Mouse (Mus musculus) neural tube, embryonic 11.5 days (tissue): ENCODE measurements around the gene Bcs1l. TPM values are rescaled to one million over a fixed set of nuclear protein-coding genes. Genes with fewer than 3 reads are reported as not detected.

Experiments used
- ATAC-seq: fragments of 200-750 bp; cut with Nextera tagmentation; 2 replicates; pipeline ENCODE4 v1.8.0; 2017; ENCODE audit warnings: moderate number of reproducible peaks, mild to moderate bottlenecking, moderate TSS enrichment, moderate library complexity; ENCODE audit not compliant: insufficient read depth, low FRiP score, low TSS enrichment
- DNase-seq: peaks from one replicate; pipeline ENCODE4 v3.0.0-alpha.2; 2015; ENCODE audit warnings: low spot score
- H3K27ac ChIP-seq: fragments of 300-500 bp; sonication (generic); 2 replicates; pipeline ENCODE4 v1.5.1; 2014; ENCODE audit warnings: low read depth, mild to moderate bottlenecking, low read length
- H3K27me3 ChIP-seq: fragments of 300-500 bp; sonication (generic); 2 replicates; pipeline ENCODE4 v1.6.1; 2014; ENCODE audit warnings: mild to moderate bottlenecking, low read length, mixed read lengths; ENCODE audit not compliant: control insufficient read depth, insufficient read depth
- H3K36me3 ChIP-seq: fragments of 300-500 bp; sonication (generic); 2 replicates; pipeline ENCODE4 v1.6.1; 2014; ENCODE audit warnings: mild to moderate bottlenecking, low read length, moderate library complexity, mixed read lengths; ENCODE audit not compliant: control insufficient read depth, insufficient read depth
- H3K4me1 ChIP-seq: fragments of 300-500 bp; sonication (generic); 2 replicates; pipeline ENCODE4 v1.6.1; 2014; ENCODE audit warnings: low read length, mixed read lengths; ENCODE audit not compliant: control insufficient read depth, insufficient read depth
- H3K4me2 ChIP-seq: fragments of 300-500 bp; sonication (generic); 2 replicates; pipeline ENCODE4 v1.6.1; 2014; ENCODE audit warnings: low read depth, mild to moderate bottlenecking, moderate library complexity
- H3K4me3 ChIP-seq: fragments of 300-500 bp; sonication (generic); 2 replicates; pipeline ENCODE4 v1.5.1; 2014; ENCODE audit warnings: low read depth, low read length
- H3K9ac ChIP-seq: fragments of 300-500 bp; sonication (generic); 2 replicates; pipeline ENCODE4 v1.6.1; 2014; ENCODE audit warnings: mild to moderate bottlenecking, low read length
- H3K9me3 ChIP-seq: fragments of 300-500 bp; sonication (generic); 2 replicates; pipeline ENCODE4 v1.6.1; 2016; ENCODE audit warnings: low read length; ENCODE audit not compliant: control insufficient read depth
- WGBS: fragments of 180-500 bp; shearing (Covaris S2); extraction: QIAGEN DNeasy Blood & Tissue Kit; methylation state at CpG from one replicate; pipeline ENCODE4 v1.1.7; 2014; 5-methylcytosine and 5-hydroxymethylcytosine counted together
- microRNA-seq: library from miRNA; unstranded; fragments of <30 nt; microRNA quantifications from one replicate; pipeline ENCODE4, GENCODE M21; 2016
- polyA plus RNA-seq: library from polyadenylated mRNA; unstranded; fragments of >200 nt; fragmentation: Nextera tagmentation; extraction: Ambion mirVana; gene quantifications from 2 replicates; pipeline ENCODE4 v1.2.1, GENCODE M21; 2014

Bcs1l gene
- polyA plus RNA-seq, 1 experiment from 2014 or later, result 20.3 TPM

GRCm38 (mm10) chr1:74632734-74633133 lies 44.6 kb downstream of the Bcs1l start:
- no peak for DNase-seq
- H3K4me2 ChIP-seq, result no peak overlapping the region
- no peaks in the 10 kb centered on the region for H3K4me1 ChIP-seq
- H3K27me3 ChIP-seq, result no peaks in the 10 kb centered on the region
- H3K9me3 ChIP-seq, result no peaks in the 10 kb centered on the region
- H3K27ac ChIP-seq, result no peak overlapping the region
- no peak overlapping the region for H3K9ac ChIP-seq
- H3K36me3 ChIP-seq, result no peaks in the 10 kb centered on the region
- H3K4me3 ChIP-seq, result no peak overlapping the region
- no peak for ATAC-seq
- WGBS, result 84% methylated on average over 4 of the region's 4 CpGs

Small RNAs within 50 kb of the gene (microRNA-seq; reads per million reads assigned to microRNA genes)
- gene Gm25035, result not detected

Other genes starting within 250 kb of the Bcs1l start
- gene Catip, start 226.2 kb upstream of the Bcs1l start, polyA plus RNA-seq, result 0.20 and 0.26 TPM in 2 replicates
- gene Slc11a1, start 213.1 kb upstream of the Bcs1l start, polyA plus RNA-seq, result 1.9 and 2.3 TPM in 2 replicates
- 41.5 and 43.5 TPM in 2 replicates for gene Ctdsp1, start 196.8 kb upstream of the Bcs1l start, polyA plus RNA-seq
- 0.09 and 0.15 TPM in 2 replicates for gene Vil1, start 178.9 kb upstream of the Bcs1l start, polyA plus RNA-seq
- 90.2 and 90.5 TPM in 2 replicates for gene Cnot9, start 82.2 kb upstream of the Bcs1l start, polyA plus RNA-seq
- 0.72 and 1.3 TPM in 2 replicates for gene Plcd4, start 45.4 kb upstream of the Bcs1l start, polyA plus RNA-seq
- 40.4 and 42.6 TPM in 2 replicates for gene Usp37, start 44.0 kb upstream of the Bcs1l start, polyA plus RNA-seq
- 9.7 and 10.2 TPM in 2 replicates for gene Zfp142, start within 50 bp of the Bcs1l start, polyA plus RNA-seq
- 9.0 and 9.4 TPM in 2 replicates for gene Rnf25, start 13.1 kb downstream of the Bcs1l start, polyA plus RNA-seq
- 17.2 and 23.3 TPM in 2 replicates for gene Stk36, start 13.2 kb downstream of the Bcs1l start, polyA plus RNA-seq
- gene Ttll4, start 73.5 kb downstream of the Bcs1l start, polyA plus RNA-seq, result 42.5 and 50.2 TPM in 2 replicates
- gene Cyp27a1, start 125.3 kb downstream of the Bcs1l start, polyA plus RNA-seq, result 4.6 and 6.2 TPM in 2 replicates
- gene Prkag3, start 160.9 kb downstream of the Bcs1l start, polyA plus RNA-seq, result 0.16 TPM in 1 of 2 replicates, not detected in the other
- 14.5 and 14.6 TPM in 2 replicates for gene Wnt6, start 183.6 kb downstream of the Bcs1l start, polyA plus RNA-seq
- 1.7 and 2.4 TPM in 2 replicates for gene Wnt10a, start 203.2 kb downstream of the Bcs1l start, polyA plus RNA-seq